Mouse (Mus musculus): ENCODE data around the gene Olfr715.
"Not testable (repeated sequence)": the region's sequence is repeated elsewhere in the genome, so short reads cannot be mapped to it uniquely, and the experiment has no call there.

The Olfr715 gene

DNA sequence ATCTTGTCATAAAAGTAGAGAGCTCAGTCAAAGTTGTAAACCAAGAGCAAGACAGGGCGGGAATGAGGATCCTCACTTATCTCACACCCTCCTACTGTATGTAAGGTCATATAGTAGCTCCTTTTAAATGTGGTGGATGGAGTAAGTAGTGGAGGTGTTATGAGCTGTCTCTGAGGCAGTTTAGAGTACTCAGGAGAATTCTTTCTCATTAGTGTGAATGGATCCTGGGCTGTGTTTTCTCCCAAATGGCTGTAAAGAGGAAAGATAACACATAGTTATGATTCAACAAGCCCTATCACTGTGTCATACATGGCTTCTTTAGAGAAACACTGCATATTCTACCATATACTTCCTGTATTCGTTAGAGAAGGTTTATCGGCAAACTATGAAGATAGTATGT, at the start of gene Olfr715:
Olfr715 (minus strand) TSS at position 101 of the 400 bp plus-strand sequence.
- in situ Hi-C loops (cut with MboI, MseI), result not testable (repeated sequence)

DNA sequence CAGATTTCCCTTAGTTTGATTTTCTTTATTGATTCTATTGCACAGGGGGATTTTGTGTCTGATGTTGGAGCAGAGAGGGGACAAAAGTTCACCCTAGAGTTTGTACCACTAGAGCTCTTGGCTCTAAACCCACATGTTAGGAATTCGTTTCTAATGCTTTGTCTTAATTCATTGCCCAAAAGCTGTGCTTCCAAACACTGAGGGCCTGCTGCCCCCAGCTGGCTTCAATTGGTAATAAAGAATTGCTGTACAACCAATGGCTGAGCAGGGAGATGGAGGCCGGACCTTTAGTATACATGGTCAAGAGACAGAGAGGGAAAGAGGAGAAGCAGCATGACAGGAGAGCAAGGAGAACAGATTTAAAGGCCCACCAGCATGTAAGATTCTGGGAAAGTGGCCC, 49.5 kb upstream of the Olfr715 start:
- in situ Hi-C loops (cut with MboI, MseI), result loop anchor here (10.0 kb wide), 1 partner anchor 1756 kb away; the partner anchor contains the start of gene Cckbr

DNA sequence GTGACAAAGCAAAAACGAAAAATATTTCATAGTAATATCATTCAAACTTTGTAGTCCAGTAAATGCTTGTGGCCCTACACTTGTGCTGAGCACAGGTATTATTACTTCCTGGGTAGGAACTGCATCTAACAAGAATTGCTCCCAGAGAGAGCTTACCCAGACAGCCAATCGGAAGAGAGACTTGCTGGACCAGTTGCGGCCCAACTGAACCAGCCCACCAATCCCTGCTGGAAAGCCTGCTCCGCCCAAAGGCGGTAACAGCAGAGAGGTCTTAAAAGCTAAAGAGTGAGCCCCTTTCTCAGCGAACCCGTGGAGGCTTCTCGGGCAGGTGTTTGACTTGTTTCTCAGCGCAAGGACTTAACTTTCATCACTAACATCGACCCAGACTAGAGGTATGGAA, 35.8 kb upstream of the Olfr715 start, which contains the start of gene Nlrp14:
Nlrp14 (plus strand) TSS at position 301 of the 400 bp plus-strand sequence.
- in situ Hi-C loops (cut with MboI, MseI), result no loop called here

DNA sequence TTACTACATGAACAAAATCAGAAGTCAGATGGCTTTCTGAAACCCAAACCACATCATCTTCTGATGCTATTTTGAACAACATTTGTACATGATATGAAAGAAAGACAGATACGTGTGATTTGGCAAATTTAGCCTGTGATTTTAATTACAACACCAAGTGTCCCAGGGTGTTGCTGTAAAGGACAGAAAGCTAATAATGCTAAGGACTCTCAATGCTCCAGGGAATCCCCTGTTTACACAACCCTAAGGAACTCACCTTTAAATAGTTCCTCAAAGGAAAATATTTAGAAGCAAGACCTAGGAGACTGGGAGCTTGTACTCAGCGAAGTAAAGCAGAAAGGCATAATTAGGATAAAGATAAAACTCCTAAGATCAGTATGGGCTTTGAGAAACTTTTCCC, 7.1 kb upstream of the Olfr715 start, which contains the start of gene Olfr716:
Olfr716 (plus strand) TSS at position 301 of the 400 bp plus-strand sequence.
- in situ Hi-C loops (cut with MboI, MseI), result not testable (repeated sequence)

DNA sequence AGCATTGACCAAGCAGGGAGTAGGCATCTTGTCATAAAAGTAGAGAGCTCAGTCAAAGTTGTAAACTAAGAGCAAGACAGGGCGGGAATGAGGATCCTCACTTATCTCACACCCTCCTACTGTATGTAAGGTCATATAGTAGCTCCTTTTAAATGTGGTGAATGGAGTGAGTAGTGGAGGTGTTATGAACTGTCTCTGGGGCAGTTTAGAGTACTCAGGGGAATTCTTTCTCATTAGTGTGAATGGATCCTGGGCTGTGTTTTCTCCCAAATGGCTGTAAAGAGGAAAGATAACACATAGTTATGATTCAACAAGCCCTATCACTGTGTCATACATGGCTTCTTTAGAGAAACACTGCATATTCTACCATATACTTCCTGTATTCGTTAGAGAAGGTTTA, 20.6 kb downstream of the Olfr715 start, which contains the start of gene Olfr715b:
Olfr715b (minus strand) TSS at position 101 of the 400 bp plus-strand sequence.
- in situ Hi-C loops (cut with MboI, MseI), result not testable (repeated sequence)

DNA sequence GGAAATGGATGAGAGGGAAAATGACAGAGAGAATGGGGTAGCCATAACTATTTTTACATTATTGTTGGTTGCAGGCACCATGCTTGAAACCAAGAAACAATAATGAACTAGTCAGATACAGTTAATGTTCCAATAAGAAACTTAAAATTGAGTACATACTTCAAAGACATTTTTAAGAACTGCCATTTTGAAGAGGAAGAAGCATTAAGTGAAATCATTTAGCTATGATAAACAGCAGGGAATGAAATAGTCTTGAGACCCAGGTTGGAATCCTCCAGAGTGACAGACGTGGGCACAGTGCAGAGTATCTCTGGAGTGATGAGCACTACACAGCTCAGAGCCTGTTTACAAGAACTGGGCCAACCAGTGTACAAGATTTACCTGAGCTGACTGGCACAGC, 38.0 kb downstream of the Olfr715 start, which contains the start of gene Olfr17:
Olfr17 (plus strand) TSS at position 301 of the 400 bp plus-strand sequence.
- in situ Hi-C loops (cut with MboI, MseI), result no loop called here

All from T-helper 2 cell (primary cell).